Mouse (Mus musculus) megakaryocyte, embryonic 14.5 days (primary cell): ENCODE measurements around the gene Nacc1.

Experiments used
- FLI1 ChIP-seq: IDR thresholded peaks from 2 replicates; pipeline ENCODE4 v1.6.1; 2012; ENCODE audit warnings: low read length, inconsistent platforms, mixed read lengths
- GATA1 ChIP-seq: IDR thresholded peaks from 3 replicates; pipeline ENCODE4 v1.6.1; 2012; ENCODE audit warnings: mixed read lengths, low read length, inconsistent platforms, borderline replicate concordance

GRCm38 (mm10) chr8:84714161-84714560 lies 26.5 kb upstream of the Nacc1 start:
- TF ChIP-seq GATA1 (no peak), FLI1 (no peak)
